Mouse (Mus musculus) adrenal gland, postnatal 36 days (tissue): ENCODE measurements around the gene Cdk18. TPM values are rescaled to one million over a fixed set of nuclear protein-coding genes. Genes with fewer than 3 reads are reported as not detected.

Experiments used
- DNase-seq, 2 experiments: peaks; one replicate each; pipeline ENCODE4 v3.0.0; 2021; ENCODE audit warnings: mixed read lengths in 1 of 2
- total RNA-seq, 2 experiments: library from RNA; stranded (reverse); gene quantifications; 2 replicates each; pipeline ENCODE4 v1.2.3; 2021

Cdk18 gene
- total RNA-seq, 2 experiments from 2014 or later = 14.2 to 21.2 TPM

- DNase-seq = no peak
Observed at GRCm38 (mm10) chr1:132113098-132113497, 26.4 kb downstream of the Cdk18 start.

DNA sequence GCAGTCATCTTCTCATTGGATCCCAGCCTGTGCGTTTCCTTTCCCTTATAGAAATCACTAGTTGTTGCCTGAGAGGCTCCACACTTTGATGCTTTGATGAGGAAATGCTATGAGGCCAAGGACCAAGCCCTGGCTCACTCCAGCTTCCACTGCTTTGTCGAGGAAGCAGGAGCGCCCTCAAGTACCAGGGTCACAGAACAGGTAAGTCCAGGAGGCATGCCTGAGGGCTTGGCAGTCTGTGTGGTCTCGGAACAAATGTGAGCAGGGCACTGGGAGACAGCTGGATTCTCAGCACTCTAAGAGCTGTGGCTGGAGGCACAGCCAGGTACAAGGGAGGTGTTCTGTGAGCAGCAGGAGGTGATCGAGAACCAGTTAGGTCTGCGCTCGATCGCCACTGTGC, 27.1 kb downstream of the Cdk18 start:
- no peak for DNase-seq

- no peak for DNase-seq
Observed at GRCm38 (mm10) chr1:132111411-132111810, 28.1 kb downstream of the Cdk18 start.

DNA sequence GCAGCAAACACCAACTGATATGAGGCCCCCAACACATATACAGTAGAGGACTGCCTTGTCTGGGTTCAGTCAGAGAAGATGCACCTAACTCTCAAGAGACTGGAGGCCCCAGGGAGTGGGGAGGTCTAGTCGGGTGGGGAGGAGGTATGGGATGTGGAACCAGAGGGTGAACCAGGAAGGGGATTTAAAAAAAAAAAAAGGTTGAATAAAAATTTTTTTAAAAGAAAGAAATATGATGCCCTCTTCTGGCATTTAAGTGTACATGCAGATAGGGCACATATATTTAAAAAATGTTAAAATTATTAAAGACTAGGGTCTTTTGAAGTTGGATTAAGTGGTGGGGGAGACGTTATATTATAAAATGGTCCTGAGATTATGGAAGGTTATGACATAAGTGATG, 30.1 kb downstream of the Cdk18 start:
- no peak for DNase-seq

DNA sequence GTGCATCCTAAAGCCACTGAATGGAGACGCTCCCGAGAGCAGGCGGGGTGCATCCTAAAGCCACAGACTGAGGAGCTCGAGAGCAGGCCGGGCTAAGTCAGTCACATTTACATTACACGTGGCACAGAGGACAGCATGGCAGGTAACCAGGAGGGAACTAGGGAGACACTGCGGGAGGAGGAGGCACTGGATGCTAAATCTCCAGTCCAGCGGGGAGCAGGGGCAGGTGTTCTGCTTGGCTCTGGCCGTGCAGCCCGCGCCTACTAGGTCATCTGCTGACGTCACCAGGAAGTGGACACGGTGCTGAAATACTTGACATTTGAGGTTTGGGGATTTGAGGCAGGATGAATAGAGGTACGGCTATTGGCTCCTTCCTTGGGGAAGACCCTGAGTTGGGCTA, 35.1 kb downstream of the Cdk18 start:
- DNase-seq = no peak

DNA sequence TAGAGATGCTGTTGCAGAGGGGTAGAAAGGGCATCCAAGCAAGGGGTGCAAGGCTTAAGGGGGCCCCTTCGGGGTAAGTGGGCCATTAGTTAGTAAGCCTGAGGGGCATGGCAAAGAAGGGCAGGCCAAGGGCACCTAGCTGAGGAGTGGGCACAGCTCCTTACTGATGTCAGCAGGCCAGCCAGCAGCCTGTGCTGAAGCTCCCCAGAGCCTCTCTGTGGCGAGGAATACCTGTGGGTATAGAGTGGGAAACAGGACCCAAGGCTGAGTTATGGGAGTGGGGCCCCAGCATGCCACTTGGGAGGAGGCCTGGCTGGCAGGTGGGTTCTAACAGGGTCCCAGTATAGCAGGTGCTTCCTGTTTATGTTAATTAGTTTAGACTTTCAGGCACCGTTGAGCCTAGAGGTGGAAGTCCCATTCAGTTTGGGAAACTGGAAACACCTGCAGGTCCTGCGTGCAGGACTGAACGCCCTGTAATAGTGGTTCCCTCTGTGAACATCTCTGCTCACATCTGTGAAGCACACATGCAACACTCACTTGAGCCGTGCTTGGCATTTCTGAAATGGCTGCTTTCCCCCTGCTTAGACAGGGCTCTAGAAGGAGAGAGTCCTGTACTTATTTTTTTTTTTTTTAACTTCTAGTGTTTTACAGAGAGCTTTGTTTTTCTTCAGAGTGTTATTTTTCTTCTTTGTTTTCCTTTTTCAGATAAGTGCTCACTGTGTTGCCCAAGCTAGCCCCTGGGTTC, 37.4 kb downstream of the Cdk18 start:
- no peak for DNase-seq

GRCm38 (mm10) chr1:132099775-132100174, 39.7 kb downstream of the Cdk18 start:
- DNase-seq = no peak

DNA sequence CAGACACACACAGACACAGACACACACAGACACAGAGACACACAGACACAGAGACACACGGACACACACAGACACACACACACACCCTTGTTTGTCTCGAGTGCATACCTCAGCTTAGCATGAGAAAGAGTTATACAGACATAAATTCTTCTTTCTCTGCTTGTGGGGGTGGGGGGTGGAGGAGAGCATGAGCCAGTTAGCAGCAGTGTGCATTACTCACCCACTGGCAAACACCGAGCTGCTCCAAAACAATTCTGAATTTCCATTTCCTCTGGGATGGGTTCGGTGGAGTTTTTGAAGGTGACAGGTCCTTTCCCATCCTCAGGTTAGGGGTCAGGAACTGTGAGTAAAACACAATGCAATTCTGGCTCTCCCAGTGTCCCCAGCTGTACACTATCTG, 40.5 kb downstream of the Cdk18 start:
- DNase-seq = no peak

GRCm38 (mm10) chr1:132098076-132098475, 41.4 kb downstream of the Cdk18 start:
- DNase-seq = no peak

DNA sequence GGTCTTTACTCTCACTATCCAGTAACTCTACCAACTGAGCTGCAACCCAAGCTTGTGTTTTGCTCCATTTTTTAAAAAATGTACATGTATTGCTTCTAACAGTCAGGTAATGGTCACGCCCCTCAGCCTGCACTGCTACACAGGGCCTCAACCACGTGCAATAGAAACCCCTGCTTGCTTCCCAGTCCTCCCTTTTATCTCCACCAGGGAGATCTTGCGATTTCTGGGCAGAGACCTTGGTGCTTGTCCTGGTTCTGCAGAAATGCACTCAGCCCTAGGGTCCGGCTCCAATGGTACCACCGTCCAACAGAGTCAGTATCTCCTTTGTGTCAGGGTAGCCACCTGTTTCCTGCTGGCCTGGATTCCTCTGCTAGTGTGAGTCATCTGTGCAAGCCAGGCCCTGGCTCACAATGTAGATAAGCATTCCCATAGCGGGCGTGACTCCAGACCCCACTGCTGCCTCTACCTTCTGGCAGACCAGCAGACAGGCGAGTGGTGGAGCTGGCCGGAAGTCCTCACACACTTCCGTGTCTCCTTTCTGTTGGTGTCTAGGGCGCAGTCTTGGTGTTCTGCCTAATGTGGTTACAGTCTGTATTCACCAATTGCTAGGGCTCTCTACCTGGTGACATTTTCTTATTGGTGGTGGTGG, 44.0 kb downstream of the Cdk18 start:
- peak; percentile 28 to 48 for DNase-seq

- no peak for DNase-seq
Observed at GRCm38 (mm10) chr1:132093269-132093668, 46.2 kb downstream of the Cdk18 start.

DNA sequence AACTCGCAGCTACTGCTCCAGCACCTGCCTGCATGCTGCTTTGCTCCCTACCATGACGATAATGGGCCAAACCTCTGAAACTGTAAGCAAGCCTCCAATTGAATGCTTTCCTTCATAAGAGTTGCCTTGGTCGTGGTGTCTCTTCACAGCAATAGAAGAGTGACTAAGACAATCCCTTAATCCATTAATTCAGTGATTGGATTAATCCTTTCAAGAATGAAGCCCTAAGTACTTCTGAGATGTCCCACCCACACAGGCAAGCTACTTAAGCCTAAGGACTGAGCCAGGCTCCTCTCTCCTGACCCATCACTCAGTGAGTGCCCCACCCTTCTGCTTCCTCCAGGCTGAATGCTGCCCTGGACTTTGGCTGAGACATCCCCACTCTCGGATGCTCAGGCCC, 49.2 kb downstream of the Cdk18 start:
- no peak for DNase-seq

GRCm38 (mm10) chr1:132089767-132090166, 49.7 kb downstream of the Cdk18 start:
- no peak for DNase-seq

DNA sequence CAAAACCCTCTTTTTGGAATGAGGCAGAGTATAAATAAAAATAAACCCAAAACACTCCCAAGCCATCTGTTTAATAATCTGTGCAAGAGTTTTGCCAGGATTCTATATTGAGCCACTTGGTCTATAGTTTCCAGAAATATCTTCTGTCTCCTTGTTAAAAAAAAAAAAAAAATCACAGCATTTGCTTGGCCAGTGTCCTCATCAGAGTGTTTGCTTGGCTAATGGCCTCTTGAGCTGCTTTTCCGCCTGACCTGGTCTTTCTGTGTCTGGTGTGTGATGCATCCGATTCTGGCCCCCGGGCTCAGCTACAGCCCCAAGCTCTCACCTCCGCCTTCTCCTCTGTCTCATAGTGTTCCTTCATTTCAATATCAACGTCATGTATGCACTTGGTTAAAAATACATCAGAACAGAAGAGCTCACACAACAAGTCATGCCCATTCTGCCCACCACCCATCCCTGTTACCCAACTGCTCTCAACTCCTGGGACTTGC, 51.3 kb downstream of the Cdk18 start:
- DNase-seq = no peak

DNA sequence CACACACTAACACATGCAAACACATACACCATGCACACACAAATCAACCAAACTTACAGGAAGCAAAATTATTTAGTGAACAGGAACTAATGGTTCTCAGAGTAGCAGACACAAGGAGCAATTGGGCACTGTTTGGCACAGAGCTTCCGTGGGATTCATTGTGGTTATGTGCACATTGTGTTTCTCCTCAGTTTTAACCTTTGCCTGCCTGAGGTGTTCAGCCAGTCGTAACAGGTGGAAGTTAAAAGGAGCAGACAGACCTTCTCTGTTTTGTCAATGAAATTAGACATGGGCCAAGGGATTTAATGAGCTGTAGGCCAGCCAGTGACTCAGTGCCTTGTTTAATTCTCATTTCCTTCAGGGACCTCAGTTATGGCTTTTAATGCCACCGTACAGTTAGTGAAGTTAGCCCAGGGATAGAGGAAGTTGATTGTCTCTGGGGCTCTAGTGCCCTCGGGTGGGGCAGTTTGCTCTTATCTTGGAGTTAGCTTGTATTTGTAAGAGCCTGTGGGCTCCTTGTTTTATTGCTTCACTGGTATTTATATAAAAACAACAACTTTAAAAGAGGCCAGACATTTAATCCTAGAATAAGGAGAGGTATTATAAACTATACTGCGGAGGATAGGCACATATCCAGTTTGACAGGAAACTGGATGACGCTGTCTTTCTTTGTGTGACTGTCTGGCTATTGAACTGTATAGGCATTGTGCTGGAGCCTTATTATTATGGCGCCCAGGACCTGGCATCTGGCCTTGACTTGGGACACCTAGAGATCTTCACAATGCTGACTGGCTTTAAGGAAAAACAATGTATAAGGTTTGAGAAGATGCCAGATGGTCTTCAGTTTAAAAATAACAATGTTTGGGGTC, 54.1 kb downstream of the Cdk18 start:
- DNase-seq = no peak

DNA sequence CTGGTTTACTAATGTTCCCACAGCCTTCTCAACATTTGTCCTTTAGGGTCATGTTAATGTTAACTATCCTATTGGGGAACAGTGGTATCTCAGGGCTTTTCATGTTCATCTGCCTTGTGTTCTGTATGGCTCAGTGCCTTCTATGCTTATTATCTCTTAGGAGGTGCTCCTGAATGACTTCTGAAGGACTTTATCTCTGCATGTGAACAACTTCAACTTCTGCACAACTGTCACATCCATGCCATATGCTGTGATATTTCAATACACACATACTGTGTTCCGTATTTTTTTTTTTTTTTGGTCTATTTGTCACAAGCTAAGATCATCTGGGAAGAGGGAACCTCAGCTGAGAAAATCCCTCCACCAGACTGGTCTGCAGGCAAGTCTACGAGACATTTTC, 61.1 kb downstream of the Cdk18 start:
- no peak for DNase-seq

- DNase-seq = no peak
Observed at GRCm38 (mm10) chr1:132075576-132075975, 63.9 kb downstream of the Cdk18 start.

GRCm38 (mm10) chr1:132070659-132071058, 68.8 kb downstream of the Cdk18 start:
- no peak for DNase-seq

GRCm38 (mm10) chr1:132069436-132069835, 70.0 kb downstream of the Cdk18 start:
- no peak for DNase-seq

- peak; percentile 73 to 80 for DNase-seq
Observed at GRCm38 (mm10) chr1:132067261-132068255, 71.9 kb downstream of the Cdk18 start, which contains the start of gene Mfsd4a. Gene Mfsd4a, minus strand, starts transcription at chr1:132068062.

- no peak for DNase-seq
Observed at GRCm38 (mm10) chr1:132065475-132066172, 73.9 kb downstream of the Cdk18 start.
